Mouse (Mus musculus): ENCODE measurements around the gene Psrc1. TPM values are rescaled to one million over a fixed set of nuclear protein-coding genes. Genes with fewer than 3 reads are reported as not detected.
A peak's percentile ranks its signal among the peaks of the same experiment; 100 is the strongest.

The Psrc1 gene
- 37.8 and 40.2 TPM in 2 replicates for polyA plus RNA-seq (2015; fragmentation: Nextera tagmentation; extraction: Ambion mirVana)

DNA sequence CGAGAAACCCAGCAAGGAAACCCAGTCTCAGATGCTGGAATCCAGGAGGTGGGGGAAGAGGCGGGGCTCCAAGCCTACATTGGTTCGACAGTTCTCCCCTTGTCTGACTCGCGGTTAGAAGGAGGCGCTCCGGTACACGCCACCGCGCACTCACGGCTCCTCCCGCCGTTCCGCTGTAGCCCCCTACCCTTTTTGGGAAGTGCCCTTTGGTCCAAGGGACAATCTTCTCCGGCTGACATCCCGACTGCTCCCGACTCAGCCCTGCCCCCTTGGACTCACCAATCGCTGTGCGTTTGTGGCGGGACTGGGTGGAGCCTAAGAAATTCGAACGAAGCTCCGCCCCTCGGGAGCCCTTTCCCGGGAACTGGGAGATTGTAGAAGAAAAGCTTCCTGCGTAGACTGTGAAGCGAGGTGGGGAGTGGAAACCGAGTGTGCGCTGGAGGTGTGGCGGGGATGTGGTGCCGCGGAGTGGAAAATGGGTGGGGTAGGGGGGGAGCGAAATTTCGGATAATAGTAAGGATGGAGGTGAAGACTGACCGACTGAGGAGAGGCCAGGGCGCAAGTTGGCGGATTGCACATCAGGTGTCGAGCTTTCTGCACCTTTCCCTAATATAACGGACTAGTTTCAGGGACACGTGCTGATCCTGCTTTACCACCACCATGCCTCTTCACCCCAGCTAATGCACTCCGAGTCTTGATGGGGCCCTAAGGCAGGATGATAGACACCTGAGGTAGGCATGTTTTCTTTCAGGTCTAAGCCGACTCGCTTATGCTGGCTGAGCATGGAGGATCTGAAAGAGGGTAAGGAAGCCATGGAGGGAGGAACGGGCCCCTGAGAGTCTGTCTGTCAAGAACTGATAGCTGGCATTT is at the start of gene Psrc1:
Psrc1 (plus strand) TSS at position 355 of the 870 bp plus-strand sequence.
- peak within 1 kb of the TSS; percentile 71 for H3K4me2 ChIP-seq
- H3K4me3 ChIP-seq = peak within 1 kb of the TSS; percentile 72
- 1% methylated on average over 44 of the region's 44 CpGs for WGBS
- H3K27me3 ChIP-seq = no peaks in the 10 kb centered on the region
- no peaks in the 10 kb centered on the region for H3K9me3 ChIP-seq
- H3K4me1 ChIP-seq = peaks cover 27% of the 10 kb centered on the region
- peak within 1 kb of the TSS; percentile 29; the same call in 1 of the 2 replicates for H3K9ac ChIP-seq
- peak within 1 kb of the TSS; percentile 75; the same call in 1 of the 2 replicates for H3K27ac ChIP-seq
- peak; percentile 89 for ATAC-seq (ENCODE audit: insufficient number of reproducible peaks, low FRiP score, low TSS enrichment, low read depth)
- peaks cover 9% of the 10 kb centered on the region; the same call in 1 of the 2 replicates for H3K36me3 ChIP-seq

DNA sequence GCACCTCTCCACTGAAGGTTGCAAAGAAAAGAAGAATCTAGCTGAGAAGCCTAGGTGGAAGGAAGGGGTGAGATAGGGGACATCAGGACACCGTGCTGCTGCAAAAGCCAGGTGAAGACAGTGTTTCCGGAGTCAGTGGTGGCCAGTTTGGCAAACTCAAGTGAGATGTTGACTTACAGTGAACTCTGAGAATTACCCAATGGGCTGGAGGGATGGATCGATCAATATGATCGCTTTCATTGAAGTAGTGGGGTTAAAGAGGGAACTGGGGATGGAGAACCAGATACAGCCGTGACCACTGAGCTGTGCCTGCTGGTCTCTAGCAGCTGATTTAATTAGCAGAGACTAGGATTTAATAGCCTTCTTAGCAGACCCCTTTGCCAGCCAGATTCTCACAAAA is 46.8 kb upstream of the Psrc1 start:
- no peak overlapping the region for H3K27ac ChIP-seq
- H3K4me3 ChIP-seq = no peak overlapping the region
- no peak overlapping the region for H3K9ac ChIP-seq
- no peak for ATAC-seq (ENCODE audit: insufficient number of reproducible peaks, low FRiP score, low TSS enrichment, low read depth)
- peaks cover 57% of the 10 kb centered on the region for H3K36me3 ChIP-seq
- no peaks in the 10 kb centered on the region for H3K27me3 ChIP-seq
- WGBS = 90% methylated on average over 5 of the region's 5 CpGs
- no peak overlapping the region for H3K4me2 ChIP-seq
- H3K9me3 ChIP-seq = no peaks in the 10 kb centered on the region
- no peaks in the 10 kb centered on the region for H3K4me1 ChIP-seq

DNA sequence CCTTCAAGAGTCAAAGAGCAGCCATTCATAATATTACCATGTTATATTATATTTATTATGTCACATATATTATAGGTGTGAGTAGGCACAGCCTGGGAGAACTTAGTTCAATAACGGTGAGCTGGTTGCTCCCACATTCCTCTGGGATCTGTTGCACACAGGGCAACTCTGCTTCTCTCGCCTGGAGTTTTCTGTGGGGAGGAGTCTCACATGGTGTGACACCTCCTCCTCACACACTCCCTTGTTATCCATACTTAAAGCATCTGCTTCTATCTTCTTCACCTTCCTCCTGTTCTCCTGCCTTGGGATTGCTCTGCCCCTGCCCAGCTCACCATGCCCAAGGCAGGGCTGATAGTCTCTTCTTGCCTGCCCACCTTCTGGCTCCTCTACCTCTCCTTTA is 42.6 kb upstream of the Psrc1 start:
- Histone ChIP-seq H3K27ac (no peak overlapping the region), H3K27me3 (no peaks in the 10 kb centered on the region), H3K36me3 (peaks cover 57% of the 10 kb centered on the region), H3K9ac (no peak overlapping the region), H3K4me2 (no peak overlapping the region), H3K4me3 (no peak overlapping the region), H3K4me1 (no peaks in the 10 kb centered on the region), H3K9me3 (no peaks in the 10 kb centered on the region)
- WGBS = 68% methylated on average over 2 of the region's 2 CpGs
- no peak for ATAC-seq (ENCODE audit: insufficient number of reproducible peaks, low FRiP score, low TSS enrichment, low read depth)

DNA sequence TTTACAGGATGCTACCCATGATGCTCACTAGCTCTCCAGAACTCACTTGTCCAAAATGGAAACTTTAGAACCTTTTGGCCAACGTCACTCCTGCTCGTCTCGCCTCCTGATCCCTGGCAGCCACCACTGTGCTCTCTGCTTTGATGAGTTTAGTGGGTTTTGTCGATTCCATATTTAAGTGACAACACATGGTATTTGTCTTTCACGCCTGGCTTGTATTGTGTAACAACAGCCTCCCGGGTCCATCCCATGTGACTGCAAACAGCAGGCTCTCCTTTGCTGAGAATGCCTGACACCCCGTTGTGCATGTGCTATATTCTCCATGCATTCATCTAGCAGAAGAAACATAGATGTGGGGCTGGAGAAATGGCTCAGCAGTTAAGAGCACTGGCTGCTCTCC is 41.5 kb upstream of the Psrc1 start:
- Histone ChIP-seq H3K4me3 (no peak overlapping the region), H3K27me3 (no peaks in the 10 kb centered on the region), H3K36me3 (peaks cover 63% of the 10 kb centered on the region), H3K9me3 (no peaks in the 10 kb centered on the region), H3K4me2 (no peak overlapping the region), H3K4me1 (no peaks in the 10 kb centered on the region), H3K27ac (no peak overlapping the region), H3K9ac (no peak overlapping the region)
- ATAC-seq (ENCODE audit: insufficient number of reproducible peaks, low FRiP score, low TSS enrichment, low read depth) = no peak
- WGBS = 62% methylated on average over 7 of the region's 7 CpGs

DNA sequence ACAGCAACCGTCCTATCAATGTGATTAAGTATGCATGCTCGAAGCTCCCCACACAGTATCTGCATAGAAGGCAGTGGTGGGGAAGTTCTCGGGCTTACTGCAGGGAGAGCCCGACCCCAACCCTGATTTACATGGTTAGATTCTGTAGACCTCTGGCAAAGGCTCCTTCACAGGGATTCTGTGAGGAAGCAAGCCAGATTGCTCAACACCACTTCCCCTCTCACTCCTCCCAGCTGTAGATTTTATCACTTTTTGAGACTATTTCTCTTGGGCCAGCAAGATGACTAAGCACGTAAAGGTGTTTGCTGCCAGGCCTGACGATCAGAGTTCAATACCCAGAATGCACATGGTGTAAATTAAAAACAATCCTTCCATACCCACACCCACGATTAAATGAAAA is 37.8 kb upstream of the Psrc1 start:
- Histone ChIP-seq H3K27me3 (no peaks in the 10 kb centered on the region), H3K9ac (no peak overlapping the region), H3K36me3 (peaks cover 56% of the 10 kb centered on the region), H3K27ac (no peak overlapping the region), H3K4me2 (no peak overlapping the region), H3K4me1 (no peaks in the 10 kb centered on the region), H3K4me3 (no peak overlapping the region), H3K9me3 (no peaks in the 10 kb centered on the region)
- WGBS = 78% methylated on average over 7 of the region's 7 CpGs
- no peak for ATAC-seq (ENCODE audit: insufficient number of reproducible peaks, low FRiP score, low TSS enrichment, low read depth)

DNA sequence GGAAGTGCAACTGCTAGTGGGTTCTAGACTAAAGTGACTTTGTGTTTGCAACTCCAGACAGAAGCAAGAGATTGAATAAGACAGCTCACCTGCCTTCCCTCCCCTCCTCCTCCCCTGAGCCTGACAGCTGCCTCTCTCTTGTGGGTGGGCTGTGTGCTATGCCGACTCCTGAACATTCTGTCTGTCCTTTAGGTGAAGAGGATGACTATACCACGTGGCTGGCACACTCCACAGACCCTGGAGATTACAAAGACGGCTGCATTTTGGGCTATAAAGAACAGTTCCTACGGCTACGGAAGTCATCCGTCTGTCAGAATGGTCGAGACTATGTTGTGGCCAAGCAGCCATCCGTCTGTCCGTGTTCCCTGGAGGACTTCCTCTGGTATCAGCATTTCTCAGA is 35.3 kb upstream of the Psrc1 start:
- H3K4me2 ChIP-seq = no peak overlapping the region
- H3K27me3 ChIP-seq = no peaks in the 10 kb centered on the region
- no peak overlapping the region for H3K4me3 ChIP-seq
- no peaks in the 10 kb centered on the region for H3K4me1 ChIP-seq
- peaks cover 57% of the 10 kb centered on the region for H3K36me3 ChIP-seq
- no peaks in the 10 kb centered on the region for H3K9me3 ChIP-seq
- 78% methylated on average over 9 of the region's 9 CpGs for WGBS
- no peak overlapping the region for H3K27ac ChIP-seq
- ATAC-seq (ENCODE audit: insufficient number of reproducible peaks, low FRiP score, low TSS enrichment, low read depth) = no peak
- H3K9ac ChIP-seq = no peak overlapping the region

DNA sequence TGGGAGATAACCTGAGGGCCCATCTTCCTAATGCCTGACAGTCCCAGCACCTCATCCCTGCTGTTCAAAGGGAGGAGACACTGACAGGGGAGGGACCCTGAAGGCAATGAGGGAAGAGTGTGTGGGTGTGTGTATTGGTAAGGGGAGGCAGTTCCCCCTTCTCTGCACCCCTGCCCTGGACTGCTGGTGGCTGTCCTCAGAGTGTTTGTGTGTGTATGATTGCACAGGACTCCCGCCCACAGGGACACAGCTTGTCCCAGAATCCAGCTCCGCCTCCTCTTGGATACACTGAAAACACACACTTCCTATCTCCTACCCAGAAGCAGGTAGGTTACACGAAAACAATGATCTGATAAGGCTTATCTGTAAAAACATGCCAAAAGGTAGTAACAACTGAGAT is 28.4 kb upstream of the Psrc1 start:
- no peak for ATAC-seq (ENCODE audit: insufficient number of reproducible peaks, low FRiP score, low TSS enrichment, low read depth)
- Histone ChIP-seq H3K4me3 (no peak overlapping the region), H3K4me1 (peaks cover under 1% of the 10 kb centered on the region; the same call in 1 of the 2 replicates), H3K36me3 (peaks cover 57% of the 10 kb centered on the region), H3K27me3 (no peaks in the 10 kb centered on the region), H3K9me3 (no peaks in the 10 kb centered on the region), H3K4me2 (no peak overlapping the region), H3K27ac (no peak overlapping the region), H3K9ac (no peak overlapping the region)
- WGBS = 89% methylated on average over 3 of the region's 3 CpGs

DNA sequence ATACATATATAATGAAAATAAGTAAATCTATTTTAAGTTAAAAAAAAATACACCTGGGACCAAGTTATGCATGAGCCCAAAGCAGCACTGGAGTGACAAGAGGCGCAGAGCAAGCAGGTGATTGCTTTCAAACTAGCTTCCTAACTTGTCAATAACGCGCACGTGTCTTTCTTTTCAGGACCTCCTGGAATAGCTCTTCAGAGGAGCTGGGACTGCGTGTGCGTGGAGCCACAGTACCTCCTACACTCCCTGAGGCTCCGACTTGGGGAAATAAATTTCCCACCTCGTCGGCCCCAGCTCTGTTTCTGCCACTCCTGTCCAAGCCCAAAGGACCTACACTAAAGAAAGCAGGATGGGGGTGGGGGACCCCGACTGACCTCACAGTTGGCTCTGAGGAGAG is 26.6 kb upstream of the Psrc1 start:
- 79% methylated on average over 10 of the region's 10 CpGs for WGBS
- Histone ChIP-seq H3K4me1 (peaks cover 12% of the 10 kb centered on the region), H3K27ac (no peak overlapping the region), H3K9ac (no peak overlapping the region), H3K36me3 (peaks cover 42% of the 10 kb centered on the region), H3K4me2 (no peak overlapping the region), H3K27me3 (no peaks in the 10 kb centered on the region), H3K9me3 (no peaks in the 10 kb centered on the region), H3K4me3 (no peak overlapping the region)
- ATAC-seq (ENCODE audit: insufficient number of reproducible peaks, low FRiP score, low TSS enrichment, low read depth) = no peak

DNA sequence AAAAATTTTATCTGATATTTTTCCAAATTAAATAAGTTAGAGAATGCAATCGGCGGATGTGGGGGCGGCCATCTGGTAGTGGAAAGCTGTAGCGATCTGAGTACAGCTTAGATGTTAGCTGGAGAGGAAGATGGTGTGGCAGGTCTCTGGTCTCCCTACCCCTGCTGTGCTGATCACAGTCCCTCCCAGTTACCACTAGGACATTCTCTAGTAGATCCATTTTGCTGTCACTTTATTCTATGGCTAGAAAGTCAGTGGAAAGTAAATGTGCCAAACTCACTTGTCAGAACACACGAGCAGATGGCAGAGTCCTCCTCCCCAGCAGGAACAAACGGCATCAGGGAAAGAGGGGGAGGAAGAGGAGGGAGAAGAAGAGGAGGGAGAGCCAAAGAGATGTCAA is 25.2 kb upstream of the Psrc1 start:
- 63% methylated on average over 6 of the region's 6 CpGs for WGBS
- Histone ChIP-seq H3K9me3 (no peaks in the 10 kb centered on the region), H3K36me3 (peaks cover 35% of the 10 kb centered on the region), H3K27ac (no peak overlapping the region), H3K27me3 (no peaks in the 10 kb centered on the region), H3K4me1 (peaks cover 12% of the 10 kb centered on the region), H3K4me3 (no peak overlapping the region), H3K4me2 (no peak overlapping the region), H3K9ac (no peak overlapping the region)
- ATAC-seq (ENCODE audit: insufficient number of reproducible peaks, low FRiP score, low TSS enrichment, low read depth) = no peak

DNA sequence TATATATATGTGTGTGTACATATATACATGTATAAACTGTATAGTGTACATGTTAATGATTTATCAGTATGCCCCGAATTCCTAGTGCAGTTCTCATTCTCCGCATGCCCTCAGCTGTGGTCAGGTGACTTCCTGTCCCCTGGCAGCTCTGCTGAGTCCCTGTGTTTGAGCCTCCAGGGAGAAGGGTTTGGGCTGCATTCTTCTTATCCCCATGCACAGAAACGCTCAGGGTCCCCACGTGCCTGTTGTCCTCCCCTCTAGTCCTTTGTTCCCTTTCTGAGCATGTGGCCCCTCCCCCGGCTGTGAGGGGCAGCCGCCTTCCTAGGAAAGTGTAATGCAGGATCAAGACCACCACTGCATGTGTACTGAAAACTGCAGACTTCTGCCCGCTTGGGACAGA is 22.7 kb upstream of the Psrc1 start:
- Histone ChIP-seq H3K36me3 (peaks cover 11% of the 10 kb centered on the region), H3K4me2 (no peak overlapping the region), H3K9ac (no peak overlapping the region), H3K4me1 (peaks cover 15% of the 10 kb centered on the region), H3K4me3 (no peak overlapping the region), H3K27me3 (no peaks in the 10 kb centered on the region), H3K9me3 (no peaks in the 10 kb centered on the region), H3K27ac (no peak overlapping the region)
- ATAC-seq (ENCODE audit: insufficient number of reproducible peaks, low FRiP score, low TSS enrichment, low read depth) = no peak
- 11% methylated on average over 7 of the region's 7 CpGs for WGBS

DNA sequence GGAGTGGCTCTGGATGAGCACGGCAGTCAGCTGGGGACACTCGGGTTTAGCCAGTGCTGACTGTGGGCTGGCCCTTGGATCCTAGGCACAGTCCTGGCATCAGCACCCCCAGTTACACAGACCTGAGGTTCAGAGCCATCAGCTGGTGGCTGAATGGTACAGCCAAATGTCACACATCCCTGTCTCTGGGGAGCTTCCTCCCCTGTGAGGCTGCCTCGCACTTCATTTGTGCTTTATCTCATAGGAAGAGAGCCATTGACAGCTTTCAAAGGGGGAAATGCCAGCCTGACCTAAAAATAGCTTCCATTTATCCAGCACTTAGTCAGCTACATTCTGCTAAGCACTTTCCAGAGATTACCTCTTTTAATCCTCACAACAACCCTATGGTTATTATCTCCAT is 20.0 kb upstream of the Psrc1 start:
- H3K4me2 ChIP-seq = no peak overlapping the region
- H3K27me3 ChIP-seq = no peaks in the 10 kb centered on the region
- no peaks in the 10 kb centered on the region for H3K9me3 ChIP-seq
- H3K9ac ChIP-seq = no peak overlapping the region
- WGBS = 75% methylated on average over 3 of the region's 3 CpGs
- ATAC-seq (ENCODE audit: insufficient number of reproducible peaks, low FRiP score, low TSS enrichment, low read depth) = no peak
- H3K27ac ChIP-seq = no peak overlapping the region
- H3K36me3 ChIP-seq = no peaks in the 10 kb centered on the region; the same call in 1 of the 2 replicates
- peaks cover 15% of the 10 kb centered on the region for H3K4me1 ChIP-seq
- no peak overlapping the region for H3K4me3 ChIP-seq

DNA sequence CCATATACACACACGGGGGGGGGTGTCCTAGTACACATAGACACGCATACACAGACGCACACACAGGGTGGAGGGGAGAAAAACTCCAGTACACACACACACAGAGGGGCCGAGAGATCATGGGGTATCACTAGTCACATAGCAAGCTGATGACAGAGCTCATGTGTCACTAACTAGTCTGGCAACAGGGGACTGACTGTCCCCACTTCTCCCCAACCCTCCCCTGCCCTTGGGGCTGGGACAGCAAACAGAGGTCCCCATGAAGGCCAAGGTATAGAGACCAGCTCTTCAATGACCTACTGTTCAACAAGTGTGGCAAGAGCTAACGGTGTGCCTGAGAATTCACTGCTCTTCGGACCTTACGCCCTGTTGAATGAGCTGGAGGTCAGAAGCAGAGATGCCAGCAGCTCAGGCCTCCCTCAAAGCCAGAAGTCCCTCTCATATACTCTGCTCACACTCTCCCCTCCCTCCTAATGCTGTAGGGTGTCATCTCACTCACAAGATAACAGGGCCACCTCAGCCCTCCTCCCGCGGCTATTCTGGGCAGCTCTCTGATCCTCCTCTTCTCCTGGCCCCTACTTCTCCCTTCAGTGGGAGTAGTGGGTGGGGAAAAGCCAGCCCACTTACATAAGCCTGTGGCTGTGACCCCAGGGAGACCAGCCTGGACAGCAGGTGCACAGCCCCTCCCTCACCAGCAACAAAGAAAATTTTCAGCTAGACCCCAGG is 19.2 kb upstream of the Psrc1 start, which contains the start of gene Mybphl:
Mybphl (plus strand) TSS at position 642 of the 726 bp plus-strand sequence.
- Histone ChIP-seq H3K9me3 (no peaks in the 10 kb centered on the region), H3K4me3 (no peak within 1 kb of the TSS), H3K4me2 (no peak within 1 kb of the TSS), H3K4me1 (peaks cover 15% of the 10 kb centered on the region), H3K9ac (no peak within 1 kb of the TSS), H3K27me3 (no peaks in the 10 kb centered on the region), H3K36me3 (no peaks in the 10 kb centered on the region; the same call in 1 of the 2 replicates), H3K27ac (no peak within 1 kb of the TSS)
- WGBS = 67% methylated on average over 9 of the region's 9 CpGs
- no peak for ATAC-seq (ENCODE audit: insufficient number of reproducible peaks, low FRiP score, low TSS enrichment, low read depth)
